Mouse (Mus musculus) ES-E14 (cell line): ENCODE measurements around the gene Efemp2. TPM values are rescaled to one million over a fixed set of nuclear protein-coding genes. Genes with fewer than 3 reads are reported as not detected.

Experiments
- DNase-seq: peaks from one replicate; pipeline ENCODE4 v3.0.0-alpha.2; 2013; ENCODE audit warnings: low read depth, low spot score
- H3K27ac ChIP-seq: 2 replicates; pipeline ENCODE4 v1.5.1; 2012; ENCODE audit warnings: low read depth, mild to moderate bottlenecking, low read length, moderate library complexity, mixed read lengths; ENCODE audit not compliant: poor library complexity, insufficient read depth, severe bottlenecking
- H3K36me3 ChIP-seq: 2 replicates; pipeline ENCODE4 v1.6.1; 2012; ENCODE audit warnings: mild to moderate bottlenecking, low read length, moderate library complexity, mixed read lengths; ENCODE audit not compliant: control insufficient read depth, poor library complexity, insufficient read depth, severe bottlenecking
- H3K4me1 ChIP-seq, 2 experiments: fragments of 150-350 bp in 1 of 2; sonication (generic) in 1 of 2; 2 replicates each; pipeline ENCODE4 v1.6.1; 2012; ENCODE audit warnings: low read length in 2 of 2, mild to moderate bottlenecking in 1 of 2, mixed read lengths in 1 of 2; ENCODE audit not compliant: control insufficient read depth in 2 of 2, insufficient read depth in 2 of 2, poor library complexity in 1 of 2
- H3K4me3 ChIP-seq, 2 experiments: fragments of 150-350 bp in 1 of 2; sonication (generic) in 1 of 2; 2 replicates each; pipeline ENCODE4 v1.5.1; 2012; ENCODE audit warnings: low read length in 2 of 2, low read depth in 1 of 2, mild to moderate bottlenecking in 1 of 2, mixed read lengths in 1 of 2; ENCODE audit not compliant: insufficient read depth in 1 of 2, poor library complexity in 1 of 2, severe bottlenecking in 1 of 2
- H3K9ac ChIP-seq: 2 replicates; pipeline ENCODE4 v1.6.1; 2012; ENCODE audit warnings: low read depth, mild to moderate bottlenecking, low read length, mixed read lengths; ENCODE audit not compliant: poor library complexity, insufficient read depth, severe bottlenecking
- H3K9me3 ChIP-seq: fragments of 150-350 bp; sonication (generic); 2 replicates; pipeline ENCODE4 v1.6.1; 2012; ENCODE audit warnings: low read depth, mild to moderate bottlenecking, low read length; ENCODE audit not compliant: control insufficient read depth, insufficient read depth
- CHD2 ChIP-seq: IDR thresholded peaks from 2 replicates; pipeline ENCODE4 v1.6.1; 2014; ENCODE audit warnings: mild to moderate bottlenecking, low read depth, low read length, inconsistent platforms
- HCFC1 ChIP-seq: IDR thresholded peaks from 2 replicates; pipeline ENCODE4 v1.6.1; 2012; ENCODE audit warnings: low read length, inconsistent platforms, borderline replicate concordance; ENCODE audit not compliant: insufficient read depth
- MAFK ChIP-seq: IDR thresholded peaks from 2 replicates; pipeline ENCODE4 v1.6.1; 2014; ENCODE audit warnings: mild to moderate bottlenecking, low read depth, low read length, inconsistent platforms; ENCODE audit not compliant: insufficient read depth
- ZC3H11A ChIP-seq: IDR thresholded peaks from 2 replicates; pipeline ENCODE4 v1.6.1; 2012; ENCODE audit warnings: low read depth, mild to moderate bottlenecking, inconsistent platforms, low read length, borderline replicate concordance
- ZNF384 ChIP-seq: IDR thresholded peaks from 2 replicates; pipeline ENCODE4 v1.6.1; 2012; ENCODE audit warnings: low read depth, low read length, inconsistent platforms
- in situ Hi-C, 2 experiments: fragments of 600-800 bp; cut with MboI; formaldehyde crosslinking; loops; one replicate each; pipeline ENCODE4 v1.15.1; 2025; ENCODE audit warnings: low sequenced_read_pairs in 2 of 2, inconsistent platforms in 1 of 2; ENCODE audit not compliant: unreplicated experiment in 2 of 2
- total RNA-seq: library from RNA; depleted of rRNA; stranded (reverse); fragments of 300-350 nt; gene quantifications from 2 replicates; pipeline ENCODE4 v1.2.3, GENCODE M21; 2012

The Efemp2 gene
- total RNA-seq, 1 experiment, result 23.9 TPM

GRCm38 (mm10) chr19:5456922-5457745, 16.6 kb upstream of the Efemp2 start:
- in situ Hi-C loops, result no loop called here
- Histone ChIP-seq H3K4me3 (peak overlapping the region; percentile 77 to 96), H3K36me3 (0 out of 2 replicates have a peak, but pooled peaks cover 5% of the 10 kb centered on the region), H3K4me1 (peaks cover 2 to 9% of the 10 kb centered on the region in 2 experiments; a peak in 3 of 4 replicates), H3K9me3 (no peaks in the 10 kb centered on the region), H3K27ac (no peak overlapping the region), H3K9ac (peak overlapping the region; percentile 81)
- no peak for TF ChIP-seq ZNF384
- no peak for TF ChIP-seq MAFK
- TF ChIP-seq CHD2, result no peak
- TF ChIP-seq ZC3H11A, result no peak
- TF ChIP-seq HCFC1, result no peak
- peak; percentile 91 for DNase-seq

GRCm38 (mm10) chr19:5457746-5458442, 15.9 kb upstream of the Efemp2 start, which contains the start of gene Ccdc85b:
Ccdc85b (minus strand) TSS chr19:5457894.
- H3K4me1 ChIP-seq, result peaks cover 2 to 9% of the 10 kb centered on the region in 2 experiments; a peak in 3 of 4 replicates
- in situ Hi-C loops, result no loop called here
- H3K27ac ChIP-seq, result no peak within 1 kb of the TSS
- peaks cover 11% of the 10 kb centered on the region; the same call in 1 of the 2 replicates for H3K36me3 ChIP-seq
- no peaks in the 10 kb centered on the region for H3K9me3 ChIP-seq
- H3K4me3 ChIP-seq, result peak within 1 kb of the TSS; percentile 77 to 96
- DNase-seq, result no peak
- TF ChIP-seq ZNF384, result no peak
- no peak for TF ChIP-seq ZC3H11A
- TF ChIP-seq CHD2, result no peak
- TF ChIP-seq MAFK, result no peak
- TF ChIP-seq HCFC1, result no peak
- peak within 1 kb of the TSS; percentile 81 for H3K9ac ChIP-seq

GRCm38 (mm10) chr19:5459019-5459418, 14.7 kb upstream of the Efemp2 start:
- Histone ChIP-seq H3K4me3 (no peak overlapping the region), H3K9ac (no peak overlapping the region; the same call in 1 of the 2 replicates), H3K36me3 (peaks cover 16% of the 10 kb centered on the region; the same call in 1 of the 2 replicates), H3K4me1 (peaks cover 2 to 13% of the 10 kb centered on the region in 2 experiments; a peak in 3 of 4 replicates), H3K9me3 (no peaks in the 10 kb centered on the region), H3K27ac (no peak overlapping the region)
- in situ Hi-C loops, result no loop called here
- no peak for TF ChIP-seq CHD2
- TF ChIP-seq ZNF384, result no peak
- no peak for TF ChIP-seq ZC3H11A
- TF ChIP-seq MAFK, result no peak
- TF ChIP-seq HCFC1, result no peak
- no peak for DNase-seq

- peak overlapping the region; percentile 92 to 99 for H3K4me3 ChIP-seq
- no peak overlapping the region for H3K27ac ChIP-seq
- H3K9ac ChIP-seq, result no peak overlapping the region; the same call in 1 of the 2 replicates
- DNase-seq, result no peak
- peaks cover 6 to 15% of the 10 kb centered on the region in 2 experiments; a peak in 3 of 4 replicates for H3K4me1 ChIP-seq
- in situ Hi-C loops, result no loop called here
- no peak for TF ChIP-seq ZC3H11A
- TF ChIP-seq ZNF384, result no peak
- TF ChIP-seq HCFC1, result no peak
- no peak for TF ChIP-seq CHD2
- no peak for TF ChIP-seq MAFK
- H3K9me3 ChIP-seq, result no peaks in the 10 kb centered on the region
- H3K36me3 ChIP-seq, result peaks cover 13% of the 10 kb centered on the region; the same call in 1 of the 2 replicates
These were observed 13.9 kb upstream of the Efemp2 start for GRCm38 (mm10) chr19:5459896-5460295.
